Mouse (Mus musculus) MEL (cell line): Measurements from ENCODE around the gene H60b.
"Not testable (repeated sequence)": the region's sequence is repeated elsewhere in the genome, so short reads cannot be mapped to it uniquely, and the experiment has no call there.

ENCODE experiments used
- CHD1 ChIP-seq: IDR thresholded peaks from 2 replicates; pipeline ENCODE4 v1.6.1; 2012; ENCODE audit warnings: low read depth, mild to moderate bottlenecking, inconsistent platforms, low read length, improper control_type of control experiment
- CTCF ChIP-seq, 3 experiments: IDR thresholded peaks in 2 of 3; conservative IDR thresholded peaks in 1 of 3; 2 replicates each; pipeline ENCODE4 v1.5.1; 2011 to 2012; ENCODE audit warnings: low read length in 3 of 3, low read depth in 2 of 3, mild to moderate bottlenecking in 2 of 3, improper control_type of control experiment in 1 of 3, inconsistent platforms in 1 of 3, mixed read lengths in 1 of 3, moderate library complexity in 1 of 3; ENCODE audit not compliant: control insufficient read depth in 1 of 3, insufficient read depth in 1 of 3, poor library complexity in 1 of 3, severe bottlenecking in 1 of 3
- EP300 ChIP-seq, 2 experiments: IDR thresholded peaks; 2 replicates each; pipeline ENCODE4 v1.6.1; 2011; ENCODE audit warnings: improper control_type of control experiment in 2 of 2, low read length in 2 of 2, low read depth in 1 of 2, mild to moderate bottlenecking in 1 of 2
- MAX ChIP-seq: IDR thresholded peaks from 2 replicates; pipeline ENCODE4 v1.6.1; 2011; ENCODE audit warnings: low read length, improper control_type of control experiment
- MYB ChIP-seq: IDR thresholded peaks from 2 replicates; pipeline ENCODE4 v1.6.1; 2011; ENCODE audit warnings: mild to moderate bottlenecking, low read depth, low read length, improper control_type of control experiment
- POLR2A ChIP-seq, 2 experiments: IDR thresholded peaks; 2 replicates each; pipeline ENCODE4 v1.6.1; 2011 to 2012; ENCODE audit warnings: low read length in 2 of 2, mild to moderate bottlenecking in 2 of 2, control low read depth in 1 of 2, improper control_type of control experiment in 1 of 2, low read depth in 1 of 2, moderate library complexity in 1 of 2; ENCODE audit not compliant: control insufficient read depth in 1 of 2, insufficient read depth in 1 of 2, poor library complexity in 1 of 2
- TCF12 ChIP-seq: IDR thresholded peaks from 2 replicates; pipeline ENCODE4 v1.6.1; 2014; ENCODE audit warnings: low read depth, mild to moderate bottlenecking, inconsistent platforms, low read length, improper control_type of control experiment, moderate library complexity

DNA sequence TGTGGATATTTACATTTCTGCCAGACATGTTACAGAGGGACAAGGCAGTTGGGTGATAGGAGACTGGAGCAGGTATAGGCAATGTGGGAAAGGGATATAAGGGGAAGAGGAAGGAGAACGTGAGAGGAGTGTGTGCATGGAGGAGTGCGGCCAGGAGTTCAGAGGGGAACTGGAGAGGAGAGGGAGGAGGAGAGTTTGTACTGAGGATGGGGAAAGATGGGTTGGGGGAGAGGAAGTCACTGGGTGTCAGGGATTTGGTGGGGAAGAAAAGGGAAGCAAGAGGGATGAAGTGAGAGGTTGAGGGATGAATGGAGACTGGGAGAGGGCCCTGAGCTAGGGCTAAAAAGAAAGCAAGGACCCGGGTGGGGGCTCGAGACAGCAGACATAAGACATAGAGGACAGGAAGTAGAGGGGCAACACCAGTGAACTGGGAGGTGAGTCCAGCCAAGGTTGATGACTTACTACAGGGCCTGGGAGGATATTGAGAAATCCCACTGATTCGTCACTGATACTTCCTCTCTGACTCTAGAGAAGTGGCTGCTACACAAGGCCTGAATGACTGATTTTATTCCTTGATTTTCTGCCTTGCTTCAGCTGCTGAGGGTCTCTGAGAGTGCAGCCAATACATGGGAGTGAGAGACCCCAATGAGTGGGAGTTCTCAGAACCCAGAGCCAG is 7.1 kb downstream of the H60b start:
- TF ChIP-seq EP300 (IDR thresholded peaks at IDR 0.05; ENCODE audit: low read depth in 1 of 2, low read length in 2 of 2); CTCF (IDR thresholded peaks at IDR 0.05 in 2 of 3, conservative IDR thresholded peaks at IDR 0.05 in 1 of 3; ENCODE audit: control insufficient read depth in 1 of 3, insufficient read depth in 1 of 3, low read depth in 2 of 3, low read length in 3 of 3, poor library complexity in 1 of 3, severe bottlenecking in 1 of 3); TCF12; POLR2A (IDR thresholded peaks at IDR 0.05; ENCODE audit: control insufficient read depth in 1 of 2, insufficient read depth in 1 of 2, low read depth in 1 of 2, low read length in 2 of 2, poor library complexity in 1 of 2); MYB; MAX; CHD1: not testable (repeated sequence)
